Mouse (Mus musculus) retina, embryonic 14.5 days (tissue): ENCODE measurements around the gene Rmnd5a.

ENCODE experiments used
- DNase-seq: peaks from one replicate; pipeline ENCODE4 v3.0.0-alpha.2; 2015; ENCODE audit warnings: low spot score

Rmnd5a gene

DNA sequence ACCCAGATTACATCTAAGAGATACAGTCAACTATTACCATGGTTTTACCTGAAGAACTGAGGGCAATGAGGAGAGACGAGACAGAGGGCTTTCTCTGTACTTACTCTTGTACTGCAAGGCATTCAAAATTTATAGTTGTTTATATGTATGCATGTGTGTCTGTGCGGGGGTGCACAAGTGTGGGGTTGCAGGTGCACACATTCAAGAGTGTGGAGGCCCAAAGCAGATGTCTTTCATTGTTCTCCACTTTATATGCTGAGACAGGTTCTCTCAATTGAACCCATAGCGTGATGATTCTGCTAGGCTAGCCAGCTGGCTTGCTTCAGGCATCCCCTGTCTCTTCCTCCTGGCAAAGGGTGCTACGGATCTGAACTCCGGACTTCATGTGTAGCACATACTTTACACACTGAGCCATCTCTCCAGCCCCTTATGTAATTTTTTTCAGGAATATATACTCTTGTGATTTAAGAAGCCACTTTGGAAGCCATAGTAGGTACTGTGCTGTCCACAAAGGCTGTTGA lies 69.3 kb downstream of the Rmnd5a start:
- no peak for DNase-seq

DNA sequence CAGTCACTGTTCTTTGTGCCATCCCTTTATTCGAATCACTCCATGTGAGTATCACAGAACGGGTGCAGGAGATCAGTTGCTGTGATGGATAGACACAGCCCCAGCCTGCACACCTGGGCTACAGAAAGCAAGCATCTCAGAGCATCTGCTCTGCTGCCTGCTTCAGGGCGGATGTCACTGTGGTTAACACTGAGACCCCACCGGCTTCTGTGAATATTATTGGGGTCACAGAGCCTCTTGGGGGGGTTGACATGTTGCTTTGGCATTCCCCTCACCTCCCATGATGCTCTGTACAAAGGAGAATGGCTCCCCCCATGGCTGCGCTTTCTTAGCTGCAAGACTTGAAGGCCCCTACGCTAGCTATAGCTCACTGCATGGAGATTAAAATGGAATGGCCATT lies 71.0 kb downstream of the Rmnd5a start:
- no peak for DNase-seq

DNA sequence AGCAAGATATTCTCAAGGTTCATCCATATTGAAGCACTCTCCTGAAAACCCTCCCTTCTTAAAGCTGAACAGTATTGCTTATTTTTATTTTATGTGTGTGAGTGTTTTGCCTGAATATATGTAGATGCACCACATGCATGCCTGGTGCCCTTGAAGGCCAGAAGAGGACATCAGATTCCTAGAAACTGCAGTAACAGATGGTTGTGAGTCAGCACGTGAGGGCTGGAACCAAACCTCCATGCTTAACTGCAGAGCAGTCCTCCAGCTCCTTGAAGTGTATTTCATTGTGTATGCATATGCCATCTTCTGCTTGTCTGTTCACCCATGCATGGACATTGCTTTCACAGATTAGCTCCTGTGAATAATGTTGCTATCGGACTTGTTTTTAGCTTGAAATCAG lies 76.4 kb downstream of the Rmnd5a start:
- DNase-seq: no peak

DNA sequence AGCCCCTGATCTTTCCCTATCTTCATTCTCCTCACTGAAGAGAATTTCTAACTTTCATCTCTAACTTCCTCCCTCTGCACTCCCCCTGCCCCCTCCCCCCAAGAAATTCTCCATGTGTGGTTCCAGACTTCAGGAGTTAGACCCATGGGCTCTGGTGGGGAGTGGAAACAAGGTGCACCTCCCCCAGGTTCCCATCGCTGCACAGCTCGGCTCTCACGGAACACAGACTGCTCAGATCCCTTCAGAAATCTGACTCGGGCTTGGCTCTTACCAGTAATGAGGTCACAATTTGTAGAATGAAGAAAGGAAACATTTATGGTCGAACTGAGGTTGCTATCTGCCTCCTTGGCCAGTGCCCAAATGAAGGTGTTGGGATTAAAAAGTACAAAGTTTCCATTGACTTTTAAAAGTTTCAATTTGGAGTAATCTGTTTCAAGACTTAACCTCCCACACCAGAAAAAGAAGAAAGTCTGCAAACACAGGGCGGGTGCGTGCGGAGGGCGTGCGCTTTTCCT lies 79.2 kb downstream of the Rmnd5a start:
- DNase-seq: no peak

DNA sequence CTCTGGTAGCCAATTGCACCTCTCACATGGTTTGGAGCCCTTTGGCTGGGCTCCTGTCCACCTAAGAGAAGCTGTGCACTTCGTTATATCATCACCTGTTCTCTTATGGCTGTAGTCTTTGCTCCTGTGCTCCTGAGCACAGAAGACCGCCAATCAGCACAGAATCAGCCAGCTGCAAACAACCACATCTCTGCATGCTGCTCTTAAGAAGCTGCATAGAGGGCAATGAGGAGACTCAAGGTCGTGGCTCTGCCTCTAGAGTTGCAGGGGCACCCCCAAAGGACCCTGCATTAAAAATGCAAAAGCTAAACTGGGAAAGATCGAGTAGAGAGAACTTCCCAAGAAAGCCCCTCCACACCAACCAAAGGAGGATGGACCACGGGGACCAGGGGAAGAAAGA lies 79.7 kb downstream of the Rmnd5a start:
- DNase-seq: no peak

DNA sequence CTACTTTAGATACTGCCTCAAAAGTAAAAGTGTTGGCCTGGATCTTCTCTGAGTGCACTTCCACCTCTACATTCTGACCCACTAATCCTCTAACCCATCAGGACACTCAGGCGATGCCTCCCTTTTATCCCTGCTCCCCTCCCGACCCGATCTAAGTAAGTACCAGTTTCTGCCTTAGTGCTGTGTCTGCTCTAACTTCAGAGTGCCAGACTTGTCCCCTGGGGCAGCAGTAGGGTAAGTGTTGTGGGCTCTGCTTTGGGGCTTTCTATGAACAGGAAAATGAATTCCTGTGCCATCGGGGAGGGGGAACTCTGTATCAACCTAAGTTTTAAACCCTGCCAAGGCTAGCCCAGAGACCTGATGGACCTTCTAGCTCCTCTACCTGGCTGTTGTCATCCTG lies 80.2 kb downstream of the Rmnd5a start:
- DNase-seq: no peak

DNA sequence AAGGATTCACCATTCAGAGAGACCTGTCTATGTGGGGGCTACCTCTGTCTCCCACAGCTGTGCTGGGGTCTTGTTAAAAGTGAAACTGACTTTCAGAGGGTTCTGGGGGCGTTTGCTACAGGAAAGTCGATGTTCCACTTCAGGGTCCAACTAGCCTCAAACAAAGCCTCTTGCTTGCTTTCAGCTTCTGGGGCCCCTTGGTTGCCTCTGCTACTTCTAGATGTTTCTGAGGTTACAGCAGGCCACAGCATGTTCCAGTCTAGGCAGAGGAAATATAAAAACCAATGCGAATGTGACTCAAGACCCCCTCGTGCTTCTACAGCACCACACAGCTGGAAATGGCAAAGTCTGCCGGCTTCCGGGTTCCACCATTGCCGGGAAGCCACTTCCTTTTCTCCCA lies 82.9 kb downstream of the Rmnd5a start:
- DNase-seq: no peak

DNA sequence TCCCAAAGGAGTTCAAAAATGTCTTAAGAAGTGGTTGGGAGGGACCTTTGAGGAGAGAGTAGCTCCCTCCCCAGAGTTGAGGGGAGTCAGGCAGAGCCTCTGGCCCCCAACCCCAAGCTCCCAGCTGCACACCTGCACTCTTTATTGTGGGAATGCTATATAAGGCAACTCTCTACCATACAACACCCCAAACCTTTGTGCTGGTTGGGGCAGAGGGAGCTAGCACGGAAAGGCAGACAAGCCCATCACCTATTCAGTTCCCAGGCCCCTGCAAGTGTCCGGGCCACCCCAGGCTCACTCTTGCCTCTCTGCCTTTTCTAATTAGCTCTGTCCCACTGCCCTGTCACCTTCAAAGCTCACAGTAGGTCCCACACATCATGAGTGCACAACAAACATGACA lies 86.7 kb downstream of the Rmnd5a start:
- no peak for DNase-seq

DNA sequence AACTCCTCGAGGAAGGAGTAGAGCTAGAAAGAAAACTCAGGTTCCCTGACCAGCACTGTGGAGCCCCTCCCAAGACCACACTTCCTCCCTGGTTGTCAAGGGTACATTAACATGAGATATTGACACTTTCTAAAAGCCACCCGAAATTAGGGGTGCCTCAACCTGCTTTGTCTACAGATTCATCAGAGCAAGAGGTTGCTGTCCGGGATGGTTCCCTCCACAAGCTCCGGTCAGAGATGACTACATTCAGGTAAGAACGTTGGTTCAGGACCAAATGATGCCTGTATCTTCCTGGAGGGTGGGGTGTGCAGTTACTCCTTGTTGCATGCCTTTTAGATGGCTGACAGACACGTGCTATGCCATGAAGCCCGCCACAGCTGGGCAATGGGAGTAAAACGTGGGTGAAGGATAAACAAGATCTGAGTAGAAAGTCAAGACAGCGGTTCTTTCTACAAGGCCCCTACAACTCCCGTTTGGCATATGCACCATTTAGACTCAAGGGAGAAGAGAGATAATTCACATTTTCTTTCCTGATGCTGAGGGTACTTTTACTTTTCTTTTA lies 87.5 kb downstream of the Rmnd5a start:
- DNase-seq: no peak

DNA sequence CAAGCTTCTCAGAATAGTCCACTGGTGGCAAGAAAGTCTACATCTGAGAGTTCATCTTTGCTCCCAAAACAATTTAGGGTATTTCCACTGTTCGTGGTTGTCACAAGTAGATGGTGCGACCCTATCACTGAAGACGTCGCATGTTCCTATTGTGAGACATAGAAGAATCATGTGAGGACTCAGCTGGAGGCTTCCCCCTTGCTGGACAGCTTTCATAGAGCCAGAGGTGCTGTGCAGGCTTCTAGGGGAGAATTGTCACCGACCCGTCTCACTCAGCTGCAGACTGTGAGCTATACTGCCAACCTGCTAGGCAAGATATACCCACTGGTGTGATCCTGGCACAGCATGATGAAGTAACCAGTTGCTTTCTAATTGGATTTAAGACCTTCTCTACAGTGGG lies 88.2 kb downstream of the Rmnd5a start:
- no peak for DNase-seq

DNA sequence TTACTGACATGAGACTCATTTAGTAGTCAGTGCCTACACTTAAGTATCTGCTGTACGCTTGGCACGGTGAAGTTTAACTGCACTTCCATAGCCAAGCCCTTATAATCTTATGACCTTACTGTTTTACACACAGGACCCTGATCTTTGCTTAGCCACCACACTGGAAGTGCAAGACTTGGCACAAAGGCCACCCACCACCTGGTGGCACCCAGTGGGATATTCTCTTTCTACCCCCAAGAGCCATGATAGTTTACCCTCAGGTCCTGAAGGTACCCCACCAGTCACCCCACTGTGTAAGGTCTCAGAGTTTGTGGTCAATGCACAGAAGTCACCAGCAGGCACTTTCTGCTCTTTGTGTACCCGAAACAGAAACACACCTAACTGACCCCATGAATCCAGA lies 89.2 kb downstream of the Rmnd5a start:
- DNase-seq: no peak

DNA sequence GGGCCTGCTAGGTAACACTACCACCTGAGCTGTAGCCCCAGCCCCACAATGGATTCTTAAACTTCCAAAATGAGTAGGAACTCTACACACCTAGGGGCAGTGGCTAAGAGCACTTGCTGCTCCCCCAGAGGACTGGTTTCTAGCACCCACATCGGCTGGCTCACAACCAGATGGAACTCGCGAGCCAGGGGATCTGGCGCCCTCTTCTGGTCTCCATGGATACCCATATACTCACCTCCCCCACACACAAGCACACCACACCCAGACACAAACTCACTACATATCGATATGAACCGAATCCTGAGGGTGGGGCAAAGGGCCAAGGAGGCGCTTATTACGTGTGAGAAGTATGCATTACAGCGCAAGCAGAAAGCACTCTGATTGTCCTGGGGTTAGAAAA lies 92.4 kb downstream of the Rmnd5a start:
- no peak for DNase-seq

DNA sequence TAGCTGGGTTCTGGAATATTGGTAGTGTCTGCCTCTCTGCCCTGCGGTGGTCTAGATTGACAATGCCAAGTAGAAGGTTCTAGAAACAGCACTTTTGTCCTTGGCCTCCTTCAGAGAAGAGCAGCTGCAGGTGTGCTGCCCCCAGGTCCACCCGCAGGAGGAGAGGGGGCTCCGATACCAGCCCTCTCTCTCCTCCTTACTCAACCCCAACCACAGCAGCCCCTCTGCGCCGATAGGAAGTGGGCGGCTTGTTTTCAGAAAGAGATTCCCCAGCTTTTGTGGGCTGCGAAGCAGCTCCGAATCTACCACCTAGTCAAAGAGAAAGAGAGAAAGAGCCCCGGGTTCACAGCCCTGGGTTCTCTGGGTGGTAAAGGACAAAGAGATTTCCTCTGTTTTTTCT lies 99.3 kb downstream of the Rmnd5a start:
- no peak for DNase-seq

DNA sequence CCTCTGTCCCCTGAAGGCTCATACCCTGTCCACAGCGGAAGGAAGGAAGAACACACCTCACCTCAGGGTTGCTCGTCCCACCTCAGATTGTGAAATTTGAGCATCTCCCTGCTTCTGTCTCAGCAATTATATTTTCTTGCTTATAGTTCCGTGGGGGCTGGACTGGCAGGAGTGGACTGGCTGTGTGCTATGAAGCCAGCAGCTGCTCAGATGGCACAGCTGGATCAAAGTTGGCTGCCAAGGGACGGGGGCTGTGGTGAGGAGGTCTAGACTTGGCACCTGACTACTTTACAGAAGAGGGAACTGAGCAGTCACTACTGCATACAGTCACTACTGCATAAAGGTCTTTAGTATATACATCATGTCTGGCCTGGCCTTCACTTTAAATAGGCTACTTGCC lies 101.1 kb downstream of the Rmnd5a start:
- no peak for DNase-seq

DNA sequence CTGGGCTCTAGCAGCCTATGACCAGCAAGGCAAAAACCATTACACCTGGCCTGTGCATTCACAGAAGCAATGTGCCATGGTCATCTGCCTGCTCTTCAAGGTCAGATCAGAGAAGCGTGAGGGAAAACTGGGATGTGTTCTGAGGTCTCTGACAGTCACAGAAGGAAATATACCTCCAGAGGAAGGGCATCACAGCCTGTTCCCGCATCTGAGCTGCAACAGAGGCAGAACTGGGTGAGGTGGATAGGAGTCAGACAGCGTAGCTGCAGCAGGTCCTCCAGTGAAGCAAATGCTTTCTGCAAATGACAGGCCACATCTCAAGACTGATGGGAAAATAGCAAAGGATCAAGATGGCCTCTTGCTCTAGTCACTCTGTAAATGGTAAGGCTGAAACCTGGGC lies 101.5 kb downstream of the Rmnd5a start:
- no peak for DNase-seq
